Mouse (Mus musculus) kidney, adult 2 months (tissue): ENCODE results near the gene Slc25a23. TPM values are rescaled to one million over a fixed set of nuclear protein-coding genes. Genes with fewer than 3 reads are reported as not detected.
A peak's percentile ranks its signal among the peaks of the same experiment; 100 is the strongest.

Experiments
- DNase-seq: peaks from one replicate; pipeline ENCODE4 v3.0.0; 2021
- H3K27ac ChIP-seq: fragments of 200-500 bp; 2 replicates; pipeline ENCODE4 v1.5.1; 2012; ENCODE audit warnings: low read depth, low read length, control low read depth, inconsistent platforms; ENCODE audit not compliant: insufficient read depth
- H3K27me3 ChIP-seq: fragments of 200-500 bp; replicated peaks from 2 replicates; pipeline ENCODE4 v1.6.1; 2012; ENCODE audit warnings: mild to moderate bottlenecking, moderate library complexity, low read length, inconsistent platforms; ENCODE audit not compliant: control insufficient read depth, insufficient read depth
- H3K36me3 ChIP-seq: fragments of 200-500 bp; 2 replicates; pipeline ENCODE4 v1.6.1; 2012; ENCODE audit warnings: mild to moderate bottlenecking, moderate library complexity, low read length, inconsistent platforms; ENCODE audit not compliant: control insufficient read depth, insufficient read depth
- H3K4me1 ChIP-seq: fragments of 200-500 bp; 2 replicates; pipeline ENCODE4 v1.6.1; 2011; ENCODE audit warnings: low read length; ENCODE audit not compliant: control insufficient read depth, insufficient read depth
- H3K4me3 ChIP-seq: fragments of 200-500 bp; 2 replicates; pipeline ENCODE4 v1.5.1; 2011; ENCODE audit warnings: mild to moderate bottlenecking, low read depth, low read length, control low read depth; ENCODE audit not compliant: insufficient read depth
- CTCF ChIP-seq: fragments of 200-500 bp; conservative IDR thresholded peaks from 2 replicates; pipeline ENCODE4 v1.5.1; 2011; ENCODE audit warnings: low read depth, mild to moderate bottlenecking, control low read depth, low read length, moderate library complexity, mixed read lengths; ENCODE audit not compliant: insufficient read depth, insufficient read length
- POLR2A ChIP-seq: fragments of 200-500 bp; IDR thresholded peaks from one replicate; pipeline ENCODE4 v1.6.1; 2011; ENCODE audit warnings: low read depth, low read length, control low read depth
- WGBS: fragments of 180-500 bp; shearing (Covaris S2); methylation state at CpG from one replicate; pipeline ENCODE4 v1.1.7; 2018; 5-methylcytosine and 5-hydroxymethylcytosine counted together
- polyA plus RNA-seq: library from polyadenylated mRNA; depleted of rRNA; stranded (reverse); fragments of >200 nt; gene quantifications from 2 replicates; pipeline ENCODE4 v1.2.3, GENCODE M21; 2012

The Slc25a23 gene
- polyA plus RNA-seq, 1 experiment: 124 TPM

DNA sequence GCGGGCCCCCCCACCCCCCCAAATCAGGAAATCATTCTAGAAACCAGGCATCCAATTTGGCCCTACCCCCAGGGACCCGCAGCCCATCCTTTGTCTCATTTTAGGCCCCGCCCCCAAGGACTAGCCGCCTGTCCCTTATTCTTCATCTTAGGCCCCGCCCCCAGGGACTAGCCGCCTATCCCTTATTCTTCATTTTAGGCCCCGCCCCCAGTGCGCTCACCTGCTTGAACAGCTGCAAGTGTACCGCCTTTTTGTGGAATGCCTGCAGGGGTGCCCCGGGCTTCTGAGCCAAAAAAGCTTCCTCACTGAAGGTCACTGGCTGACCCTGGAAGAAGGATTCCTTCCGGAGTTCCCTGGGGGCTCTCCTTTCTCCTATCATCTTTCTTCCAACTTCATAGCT, 11.0 kb upstream of the Slc25a23 start:
- WGBS: 6% methylated on average over 11 of the region's 11 CpGs
- no peaks in the 10 kb centered on the region for H3K4me1 ChIP-seq
- H3K36me3 ChIP-seq: no peaks in the 10 kb centered on the region
- no peak overlapping the region for H3K4me3 ChIP-seq
- no peaks in the 10 kb centered on the region for H3K27me3 ChIP-seq
- no peak overlapping the region for H3K27ac ChIP-seq
- DNase-seq: peak; percentile 55
- TF ChIP-seq CTCF (no peak), POLR2A (no peak)

GRCm38 (mm10) chr17:57070272-57070671, 10.6 kb upstream of the Slc25a23 start:
- Histone ChIP-seq H3K4me1 (no peaks in the 10 kb centered on the region), H3K4me3 (no peak overlapping the region), H3K27ac (no peak overlapping the region), H3K36me3 (peaks cover 3% of the 10 kb centered on the region; the same call in 1 of the 2 replicates), H3K27me3 (no peaks in the 10 kb centered on the region)
- 18% methylated on average over 9 of the region's 9 CpGs for WGBS
- TF ChIP-seq POLR2A (no peak), CTCF (no peak)
- no peak for DNase-seq

- no peak overlapping the region for H3K27ac ChIP-seq
- TF ChIP-seq POLR2A (no peak), CTCF (no peak)
- H3K27me3 ChIP-seq: no peaks in the 10 kb centered on the region
- WGBS: 80% methylated on average over 5 of the region's 5 CpGs
- H3K4me1 ChIP-seq: no peaks in the 10 kb centered on the region
- peaks cover 4% of the 10 kb centered on the region; the same call in 1 of the 2 replicates for H3K36me3 ChIP-seq
- no peak overlapping the region for H3K4me3 ChIP-seq
- no peak for DNase-seq
These were observed 7.2 kb upstream of the Slc25a23 start for GRCm38 (mm10) chr17:57066908-57067307.

DNA sequence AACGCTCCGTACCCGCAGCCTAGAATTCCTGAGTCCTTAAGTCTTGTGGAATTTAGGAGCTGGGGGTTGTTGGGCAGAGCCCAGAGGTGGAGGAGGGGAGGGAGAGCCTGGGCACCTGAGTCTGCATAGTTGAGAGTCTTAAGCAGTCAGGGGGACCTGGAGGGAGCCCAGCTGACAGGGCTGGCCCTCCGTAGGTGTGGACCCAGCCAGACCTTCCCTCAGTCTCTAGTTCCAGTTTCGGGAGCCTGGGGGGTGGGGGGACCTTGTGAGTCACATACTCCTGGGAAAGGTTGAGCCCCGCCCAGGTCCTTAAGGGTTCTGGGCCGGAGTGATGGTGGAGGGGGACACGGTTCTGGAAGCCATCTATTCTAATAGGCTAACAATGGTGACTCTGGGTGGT, 3.4 kb upstream of the Slc25a23 start:
- Histone ChIP-seq H3K36me3 (peaks cover 4% of the 10 kb centered on the region; the same call in 1 of the 2 replicates), H3K4me1 (peaks cover 6% of the 10 kb centered on the region; the same call in 1 of the 2 replicates), H3K4me3 (peak overlapping the region; percentile 90), H3K27me3 (no peaks in the 10 kb centered on the region), H3K27ac (peak overlapping the region; percentile 33; the same call in 1 of the 2 replicates)
- DNase-seq: peak; percentile 35
- WGBS: 13% methylated on average over 8 of the region's 8 CpGs
- TF ChIP-seq POLR2A (no peak), CTCF (no peak)

- DNase-seq: peak; percentile 43
- TF ChIP-seq CTCF (no peak), POLR2A (no peak)
- Histone ChIP-seq H3K4me3 (peak overlapping the region; percentile 90), H3K27me3 (no peaks in the 10 kb centered on the region), H3K4me1 (peaks cover 6% of the 10 kb centered on the region; the same call in 1 of the 2 replicates), H3K27ac (peak overlapping the region; percentile 100), H3K36me3 (peaks cover 4% of the 10 kb centered on the region; the same call in 1 of the 2 replicates)
- 3% methylated on average over 22 of the region's 22 CpGs for WGBS
These were observed 2.9 kb upstream of the Slc25a23 start for GRCm38 (mm10) chr17:57062548-57062947.

- DNase-seq: peak; percentile 93
- no peak for TF ChIP-seq POLR2A
- H3K27me3 ChIP-seq: no peaks in the 10 kb centered on the region
- WGBS: 1% methylated on average over 39 of the region's 39 CpGs
- H3K27ac ChIP-seq: peak overlapping the region; percentile 100
- H3K36me3 ChIP-seq: peaks cover 4% of the 10 kb centered on the region; the same call in 1 of the 2 replicates
- peaks cover 6% of the 10 kb centered on the region; the same call in 1 of the 2 replicates for H3K4me1 ChIP-seq
- H3K4me3 ChIP-seq: peak overlapping the region; percentile 90
These were observed 2.4 kb upstream of the Slc25a23 start for GRCm38 (mm10) chr17:57062011-57062521.

DNA sequence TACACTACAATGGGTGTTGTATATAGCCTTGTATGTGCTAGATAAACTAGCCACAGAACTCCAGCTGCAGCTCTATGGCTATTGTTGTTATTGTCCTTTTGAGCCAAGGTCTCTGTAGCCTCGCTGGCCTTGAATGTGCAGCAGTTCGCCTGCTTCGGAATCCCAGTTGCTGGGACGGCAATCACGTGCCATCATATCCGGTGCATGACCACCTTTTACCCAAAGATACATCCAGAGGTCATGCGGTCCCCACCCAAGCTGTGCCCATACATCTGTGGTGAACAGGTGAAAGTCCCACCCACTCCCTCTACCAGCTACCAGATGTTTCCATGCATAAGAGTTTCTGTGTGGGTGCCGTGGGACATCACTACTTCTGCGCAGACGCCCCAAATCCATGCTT, 1.4 kb upstream of the Slc25a23 start:
- 35% methylated on average over 10 of the region's 10 CpGs for WGBS
- Histone ChIP-seq H3K36me3 (peaks cover 4% of the 10 kb centered on the region; the same call in 1 of the 2 replicates), H3K27me3 (no peaks in the 10 kb centered on the region), H3K27ac (no peak overlapping the region; the same call in 1 of the 2 replicates), H3K4me1 (peaks cover 6% of the 10 kb centered on the region; the same call in 1 of the 2 replicates), H3K4me3 (no peak overlapping the region)
- TF ChIP-seq POLR2A: no peak
- TF ChIP-seq CTCF: no peak
- DNase-seq: peak; percentile 7
